Mouse (Mus musculus): ENCODE measurements around the gene Hnrnpa3.

GRCm38 (mm10) chr2:75696371-75696770 is 37.3 kb downstream of the Hnrnpa3 start:
- TF ChIP-seq CTCF (IDR thresholded peaks at IDR 0.05; ENCODE audit: low read depth): no peak
- no peak for TF ChIP-seq EP300 (IDR thresholded peaks at IDR 0.05; ENCODE audit: low read depth)

Data from heart, postnatal 0 days (tissue).